Mouse (Mus musculus) ES-E14 (cell line): ENCODE results near the gene Tagln. TPM values are rescaled to one million over a fixed set of nuclear protein-coding genes. Genes with fewer than 3 reads are reported as not detected.

Experiments
- DNase-seq: peaks from one replicate; pipeline ENCODE4 v3.0.0-alpha.2; 2013; ENCODE audit warnings: low read depth, low spot score
- H3K27ac ChIP-seq: 2 replicates; pipeline ENCODE4 v1.5.1; 2012; ENCODE audit warnings: low read depth, mild to moderate bottlenecking, low read length, moderate library complexity, mixed read lengths; ENCODE audit not compliant: poor library complexity, insufficient read depth, severe bottlenecking
- H3K36me3 ChIP-seq: 2 replicates; pipeline ENCODE4 v1.6.1; 2012; ENCODE audit warnings: mild to moderate bottlenecking, low read length, moderate library complexity, mixed read lengths; ENCODE audit not compliant: control insufficient read depth, poor library complexity, insufficient read depth, severe bottlenecking
- H3K4me1 ChIP-seq, 2 experiments: fragments of 150-350 bp in 1 of 2; sonication (generic) in 1 of 2; 2 replicates each; pipeline ENCODE4 v1.6.1; 2012; ENCODE audit warnings: low read length in 2 of 2, mild to moderate bottlenecking in 1 of 2, mixed read lengths in 1 of 2; ENCODE audit not compliant: control insufficient read depth in 2 of 2, insufficient read depth in 2 of 2, poor library complexity in 1 of 2
- H3K4me3 ChIP-seq, 2 experiments: fragments of 150-350 bp in 1 of 2; sonication (generic) in 1 of 2; 2 replicates each; pipeline ENCODE4 v1.5.1; 2012; ENCODE audit warnings: low read length in 2 of 2, low read depth in 1 of 2, mild to moderate bottlenecking in 1 of 2, mixed read lengths in 1 of 2; ENCODE audit not compliant: insufficient read depth in 1 of 2, poor library complexity in 1 of 2, severe bottlenecking in 1 of 2
- H3K9ac ChIP-seq: 2 replicates; pipeline ENCODE4 v1.6.1; 2012; ENCODE audit warnings: low read depth, mild to moderate bottlenecking, low read length, mixed read lengths; ENCODE audit not compliant: poor library complexity, insufficient read depth, severe bottlenecking
- H3K9me3 ChIP-seq: fragments of 150-350 bp; sonication (generic); 2 replicates; pipeline ENCODE4 v1.6.1; 2012; ENCODE audit warnings: low read depth, mild to moderate bottlenecking, low read length; ENCODE audit not compliant: control insufficient read depth, insufficient read depth
- CHD2 ChIP-seq: IDR thresholded peaks from 2 replicates; pipeline ENCODE4 v1.6.1; 2014; ENCODE audit warnings: mild to moderate bottlenecking, low read depth, low read length, inconsistent platforms
- HCFC1 ChIP-seq: IDR thresholded peaks from 2 replicates; pipeline ENCODE4 v1.6.1; 2012; ENCODE audit warnings: low read length, inconsistent platforms, borderline replicate concordance; ENCODE audit not compliant: insufficient read depth
- MAFK ChIP-seq: IDR thresholded peaks from 2 replicates; pipeline ENCODE4 v1.6.1; 2014; ENCODE audit warnings: mild to moderate bottlenecking, low read depth, low read length, inconsistent platforms; ENCODE audit not compliant: insufficient read depth
- ZC3H11A ChIP-seq: IDR thresholded peaks from 2 replicates; pipeline ENCODE4 v1.6.1; 2012; ENCODE audit warnings: low read depth, mild to moderate bottlenecking, inconsistent platforms, low read length, borderline replicate concordance
- ZNF384 ChIP-seq: IDR thresholded peaks from 2 replicates; pipeline ENCODE4 v1.6.1; 2012; ENCODE audit warnings: low read depth, low read length, inconsistent platforms
- in situ Hi-C, 2 experiments: fragments of 600-800 bp; cut with MboI; formaldehyde crosslinking; loops; one replicate each; pipeline ENCODE4 v1.15.1; 2025; ENCODE audit warnings: low sequenced_read_pairs in 2 of 2, inconsistent platforms in 1 of 2; ENCODE audit not compliant: unreplicated experiment in 2 of 2
- total RNA-seq: library from RNA; depleted of rRNA; stranded (reverse); fragments of 300-350 nt; gene quantifications from 2 replicates; pipeline ENCODE4 v1.2.3, GENCODE M21; 2012

Tagln gene
- total RNA-seq, 1 experiment: 575 TPM

GRCm38 (mm10) chr9:45944506-45945400 lies 8.9 kb upstream of the Tagln start:
- Histone ChIP-seq H3K36me3 (peaks cover 48% of the 10 kb centered on the region), H3K27ac (no peak overlapping the region)
- in situ Hi-C loops: no loop called here

GRCm38 (mm10) chr9:45943628-45944505 lies 8.0 kb upstream of the Tagln start:
- H3K36me3 ChIP-seq: peaks cover 43% of the 10 kb centered on the region

More at GRCm38 (mm10) chr9:45944506-45945400, 8.9 kb upstream of the Tagln start:
- no peak for DNase-seq
- H3K4me1 ChIP-seq: peaks cover 0 to 18% of the 10 kb centered on the region in 2 experiments; a peak in 3 of 4 replicates
- no peaks in the 10 kb centered on the region for H3K9me3 ChIP-seq
- TF ChIP-seq HCFC1: no peak
- TF ChIP-seq CHD2: no peak
- no peak for TF ChIP-seq ZNF384
- TF ChIP-seq MAFK: no peak
- TF ChIP-seq ZC3H11A: no peak
- no peak overlapping the region for H3K9ac ChIP-seq
- no peak overlapping the region for H3K4me3 ChIP-seq

DNA sequence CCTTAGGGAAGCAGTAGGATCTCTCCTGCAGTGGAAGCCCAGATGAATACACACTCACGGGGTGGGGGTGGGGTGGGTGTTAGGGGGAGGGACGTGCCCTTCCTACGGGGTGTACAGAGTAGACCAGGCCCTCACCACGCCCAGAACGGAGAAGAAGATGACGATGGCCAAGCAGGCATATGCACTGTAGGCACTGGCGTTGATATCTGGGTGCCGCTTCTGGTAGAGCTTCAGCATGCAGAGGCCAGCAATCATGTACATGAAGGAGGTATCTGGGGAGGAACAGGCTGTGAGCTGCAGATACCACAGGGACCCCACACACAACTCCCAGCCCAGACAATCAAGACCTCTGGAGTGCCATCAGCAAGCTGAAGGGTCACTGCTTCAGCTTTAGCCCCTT lies 7.1 kb upstream of the Tagln start:
- Histone ChIP-seq H3K27ac (no peak overlapping the region), H3K4me3 (no peak overlapping the region), H3K9me3 (no peaks in the 10 kb centered on the region), H3K36me3 (peaks cover 46% of the 10 kb centered on the region), H3K4me1 (peaks cover 0 to 18% of the 10 kb centered on the region in 2 experiments; a peak in 3 of 4 replicates), H3K9ac (no peak overlapping the region)
- no peak for DNase-seq
- in situ Hi-C loops: no loop called here
- TF ChIP-seq MAFK: no peak

More at GRCm38 (mm10) chr9:45943628-45944505, 8.0 kb upstream of the Tagln start:
- peaks cover 0 to 18% of the 10 kb centered on the region in 2 experiments; a peak in 3 of 4 replicates for H3K4me1 ChIP-seq
- H3K9ac ChIP-seq: no peak overlapping the region
- no peak overlapping the region for H3K27ac ChIP-seq
- in situ Hi-C loops: no loop called here
- H3K9me3 ChIP-seq: no peaks in the 10 kb centered on the region
- no peak overlapping the region for H3K4me3 ChIP-seq
- no peak for DNase-seq
- TF ChIP-seq ZNF384 (no peak), ZC3H11A (no peak), MAFK (no peak), CHD2 (no peak), HCFC1 (no peak)

DNA sequence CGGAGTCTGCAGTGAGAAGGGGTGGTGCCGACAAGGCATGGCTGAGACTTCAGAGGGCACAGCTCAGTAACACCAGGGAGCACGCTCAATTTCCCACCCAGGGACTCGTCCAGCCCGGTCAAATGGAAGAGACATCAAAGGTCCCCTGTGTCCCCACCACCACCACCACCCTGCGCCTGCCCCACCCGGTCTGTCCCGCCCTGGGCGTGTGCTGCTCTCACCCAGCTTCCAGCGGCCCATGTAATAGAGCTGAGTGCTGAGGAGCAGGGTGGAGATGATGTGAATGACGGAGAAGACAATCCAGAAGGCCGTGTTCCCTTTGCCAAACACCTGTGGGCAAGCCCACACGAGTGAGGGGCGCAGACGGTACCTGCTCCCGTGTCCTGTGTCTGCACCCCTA lies 6.6 kb upstream of the Tagln start:
- H3K9me3 ChIP-seq: no peaks in the 10 kb centered on the region
- 0 out of 2 replicates have a peak overlapping the region, but pooled peaks have one; percentile 6 for H3K9ac ChIP-seq
- H3K36me3 ChIP-seq: peaks cover 46% of the 10 kb centered on the region
- peaks cover 0 to 18% of the 10 kb centered on the region in 2 experiments; a peak in 3 of 4 replicates for H3K4me1 ChIP-seq
- TF ChIP-seq ZC3H11A: no peak
- no peak for DNase-seq
- H3K4me3 ChIP-seq: no peak overlapping the region
- no peak overlapping the region for H3K27ac ChIP-seq
- in situ Hi-C loops: no loop called here
